Mouse (Mus musculus) small intestine, adult 2 months (tissue): Measurements from ENCODE around the gene Mcam.

Experiments
- CTCF ChIP-seq: fragments of 200-500 bp; IDR thresholded peaks from 2 replicates; pipeline ENCODE4 v1.5.1; 2012; ENCODE audit warnings: low read depth, mild to moderate bottlenecking, control low read depth, inconsistent platforms, low read length, moderate library complexity, mixed read lengths; ENCODE audit not compliant: insufficient replicate concordance, insufficient read length; ENCODE audit errors: extremely low read depth
- POLR2A ChIP-seq: fragments of 200-500 bp; IDR thresholded peaks from 2 replicates; pipeline ENCODE4 v1.6.1; 2012; ENCODE audit warnings: low read depth, mild to moderate bottlenecking, control low read depth, inconsistent platforms, low read length, moderate library complexity

- TF ChIP-seq POLR2A (no peak), CTCF (no peak)
These were observed 29.4 kb upstream of the Mcam start for GRCm38 (mm10) chr9:44104881-44105280.
